ENCODE assay signal across 24 mouse cellular contexts in the genomic region with DNA sequence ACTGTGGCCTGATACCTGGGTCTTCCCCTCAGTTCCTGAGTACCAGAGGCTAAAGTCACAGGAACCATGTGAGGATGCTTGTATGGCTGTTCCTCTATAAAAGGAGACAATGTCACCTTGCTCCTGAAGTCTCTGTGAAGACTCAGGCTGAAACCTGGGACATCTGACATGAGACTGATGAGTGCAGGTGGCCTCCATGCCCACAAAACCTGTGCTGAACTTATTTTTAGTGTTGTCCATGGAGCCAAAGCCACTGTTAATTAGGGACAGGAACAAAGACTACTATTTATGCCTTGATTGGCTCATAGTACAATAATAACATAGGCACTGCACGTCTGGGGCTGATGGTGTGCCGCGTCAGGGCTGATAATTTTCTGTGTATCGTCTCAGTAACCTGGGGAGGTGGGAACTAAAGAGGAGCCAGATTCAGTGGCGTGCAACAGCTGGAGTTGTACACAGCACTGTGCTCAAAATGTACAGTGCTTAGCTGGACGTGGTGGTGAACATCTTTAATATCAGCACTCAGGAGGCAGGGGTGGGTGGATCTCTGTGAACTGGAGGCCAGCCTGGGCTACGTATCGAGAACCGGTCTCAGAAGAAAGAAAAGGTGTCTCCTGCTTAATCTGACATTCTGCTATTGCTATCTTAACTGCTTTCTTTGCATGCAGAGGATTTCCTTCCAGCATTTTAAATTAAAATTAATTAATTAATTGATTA. TPM values are rescaled to one million over a fixed set of nuclear protein-coding genes. Genes with fewer than 3 reads are reported as not detected.
A peak's percentile ranks its signal among the peaks of the same experiment; 100 is the strongest.
DNase-seq lines count a peak whose midpoint lies in the region; ATAC-seq and TF ChIP-seq lines count a peak whose summit lies in the region.
"Had no signal": no experiment of that assay in that cellular context is flagged by ENCODE, and none has a peak within 500 bp of the region (broad histone marks: within the 10 kb centered on the region; RNA-seq: fewer than 3 reads in every experiment).

No protein-coding gene starts in this region.

- peak overlapping the region; percentile 82 for H3K4me2 ChIP-seq in heart, embryonic 14.5 days (ENCODE audit: low read length)
- H3K4me2 ChIP-seq in midbrain, embryonic 11.5 days: no peak overlapping the region
- H3K4me2 ChIP-seq in midbrain, embryonic 16.5 days (ENCODE audit: low read length): no peak overlapping the region
- peak overlapping the region; percentile 84 for H3K4me2 ChIP-seq in myocyte (ENCODE audit: low read depth)
- H3K4me2 ChIP-seq: hindbrain, embryonic 15.5 days; kidney, embryonic 15.5 days had no signal

- no peak overlapping the region for H3ac ChIP-seq in myocyte (ENCODE audit: control insufficient read depth, insufficient read length)

- no peak for TF ChIP-seq CTCF in heart, adult 2 months (IDR thresholded peaks at IDR 0.05)

- H3K27me3 ChIP-seq in heart, adult 2 months (ENCODE audit: control insufficient read depth, insufficient read depth, low read length): no peaks in the 10 kb centered on the region
- H3K27me3 ChIP-seq in heart, embryonic 14.5 days (ENCODE audit: control insufficient read depth, insufficient read depth, low read length): no peaks in the 10 kb centered on the region
- H3K27me3 ChIP-seq in midbrain, embryonic 11.5 days (ENCODE audit: control insufficient read depth, insufficient read depth, low read length): no peaks in the 10 kb centered on the region
- no peaks in the 10 kb centered on the region for H3K27me3 ChIP-seq in midbrain, embryonic 16.5 days (ENCODE audit: control insufficient read depth, insufficient read depth, low read depth, low read length)
- H3K27me3 ChIP-seq in myocyte (ENCODE audit: control insufficient read depth, insufficient read depth, insufficient read length): peaks cover 4% of the 10 kb centered on the region
- H3K27me3 ChIP-seq: hindbrain, embryonic 15.5 days had no signal

- intact Hi-C loops in heart, adult 2 months (cut with DNase I): no loop called here
- intact Hi-C loops in heart, postnatal 25 days (cut with DNase I): no loop called here

- no peaks in the 10 kb centered on the region for H3K36me3 ChIP-seq in heart, adult 2 months (ENCODE audit: control insufficient read depth, insufficient read depth, low read length)
- H3K36me3 ChIP-seq in heart, embryonic 14.5 days (ENCODE audit: control insufficient read depth, insufficient read depth, low read length): peaks cover 39% of the 10 kb centered on the region
- no peaks in the 10 kb centered on the region for H3K36me3 ChIP-seq in midbrain, embryonic 11.5 days (ENCODE audit: control insufficient read depth, insufficient read depth, low read length)
- no peaks in the 10 kb centered on the region for H3K36me3 ChIP-seq in midbrain, embryonic 16.5 days (ENCODE audit: control insufficient read depth, insufficient read depth, low read length)
- no peaks in the 10 kb centered on the region for H3K36me3 ChIP-seq in myocyte (ENCODE audit: control insufficient read depth, insufficient read depth)
- H3K36me3 ChIP-seq: hindbrain, embryonic 10.5 days; hindbrain, embryonic 15.5 days; kidney, embryonic 15.5 days; midbrain, embryonic 12.5 days had no signal

- no peak for DNase-seq in heart, adult 2 months
- DNase-seq in heart, postnatal 25 days (ENCODE audit: low spot score): no peak
- DNase-seq in heart, adult 9 months (ENCODE audit: low spot score in 2 of 2): no peak
- peak; percentile 26 for DNase-seq in midbrain, embryonic 11.5 days (ENCODE audit: low spot score, missing footprints)
- DNase-seq: adrenal gland, postnatal 25 days; cerebellum, adult 8-10 months; cerebellum, postnatal 36 days; forebrain, postnatal 0 days; kidney, adult 18-20 months; kidney, postnatal 25 days; lung, postnatal 36 days; thymus, adult 2 months; thymus, postnatal 36 days had no signal

- peak overlapping the region; percentile 41 for H3K4me3 ChIP-seq in heart, adult 2 months
- peak overlapping the region; percentile 55 to 61 for H3K4me3 ChIP-seq in heart, embryonic 14.5 days (ENCODE audit: control insufficient read depth in 1 of 2, insufficient read depth in 1 of 2, low read depth in 1 of 2, low read length in 2 of 2)
- H3K4me3 ChIP-seq in midbrain, embryonic 11.5 days (ENCODE audit: low read depth, low read length): no peak overlapping the region
- H3K4me3 ChIP-seq in midbrain, embryonic 16.5 days (ENCODE audit: low read depth, low read length): no peak overlapping the region
- peak overlapping the region; percentile 18 for H3K4me3 ChIP-seq in myocyte
- H3K4me3 ChIP-seq: hindbrain, embryonic 15.5 days; kidney, embryonic 15.5 days; midbrain, embryonic 12.5 days had no signal

- no peak for ATAC-seq in heart, embryonic 14.5 days (ENCODE audit: insufficient number of reproducible peaks, insufficient read depth, low FRiP score, low read depth)
- ATAC-seq in midbrain, embryonic 11.5 days (ENCODE audit: low FRiP score): no peak
- no peak for ATAC-seq in midbrain, embryonic 16.5 days
- ATAC-seq in erythroid progenitor cell, adult 5-6 weeks (replicated peaks; ENCODE audit: low FRiP score, poor library complexity, severe bottlenecking): no peak
- ATAC-seq: forebrain, postnatal 0 days; inflammation-experienced regulatory T-cells, adult 6 months had no signal

- 49% methylated on average over 9 of the region's 9 CpGs for WGBS in heart, adult 2 months
- 43% methylated on average over 9 of the region's 9 CpGs for WGBS in heart, embryonic 14.5 days
- 89% methylated on average over 9 of the region's 9 CpGs for WGBS in midbrain, embryonic 11.5 days
- WGBS in midbrain, embryonic 16.5 days: 91% methylated on average over 9 of the region's 9 CpGs

- H3K79me2 ChIP-seq in heart, adult 2 months (replicated peaks; ENCODE audit: control insufficient read depth, insufficient read depth, low read length): no peaks in the 10 kb centered on the region
- H3K79me2 ChIP-seq in myocyte (ENCODE audit: control insufficient read depth, insufficient read depth): no peaks in the 10 kb centered on the region

- TF ChIP-seq POLR2A in heart, adult 2 months (IDR thresholded peaks at IDR 0.05; ENCODE audit: insufficient read depth, low read depth, low read length): 0 out of 2 replicates have a peak, but pooled peaks have one; percentile 20
- no peak for TF ChIP-seq POLR2A in myocyte (IDR thresholded peaks at IDR 0.05; ENCODE audit: insufficient read length, low read depth)

- peaks cover 4% of the 10 kb centered on the region for H3K4me1 ChIP-seq in heart, adult 2 months (ENCODE audit: control insufficient read depth, insufficient read depth, low read length)
- H3K4me1 ChIP-seq in heart, embryonic 14.5 days (ENCODE audit: control insufficient read depth in 2 of 2, insufficient read depth in 2 of 2, low read length in 2 of 2): peaks cover 12 to 30% of the 10 kb centered on the region in 2 experiments
- H3K4me1 ChIP-seq in midbrain, embryonic 11.5 days (ENCODE audit: control insufficient read depth, insufficient read depth, low read length): no peaks in the 10 kb centered on the region
- H3K4me1 ChIP-seq in midbrain, embryonic 16.5 days (ENCODE audit: control insufficient read depth, insufficient read depth, low read length): no peaks in the 10 kb centered on the region

- no peaks in the 10 kb centered on the region for H3K9me3 ChIP-seq in heart, embryonic 14.5 days (ENCODE audit: control insufficient read depth, low read length)
- no peaks in the 10 kb centered on the region for H3K9me3 ChIP-seq in midbrain, embryonic 11.5 days (ENCODE audit: control insufficient read depth, low read length)
- no peaks in the 10 kb centered on the region for H3K9me3 ChIP-seq in midbrain, embryonic 16.5 days (replicated peaks; ENCODE audit: control insufficient read depth, low read length, poor library complexity, severe bottlenecking)
- H3K9me3 ChIP-seq: hindbrain, embryonic 10.5 days; hindbrain, embryonic 15.5 days; kidney, embryonic 15.5 days; midbrain, embryonic 12.5 days had no signal

- TF ChIP-seq EP300 in heart, adult 2 months (IDR thresholded peaks at IDR 0.05; ENCODE audit: insufficient read depth, low read depth, low read length): 0 out of 2 replicates have a peak, but pooled peaks have one; percentile 35

- peak overlapping the region; percentile 84 for H3K27ac ChIP-seq in heart, adult 2 months
- peak overlapping the region; percentile 90 to 93 for H3K27ac ChIP-seq in heart, embryonic 14.5 days (replicated peaks in 1 of 2; ENCODE audit: control insufficient read depth in 1 of 2, insufficient read depth in 1 of 2, low read depth in 2 of 2, low read length in 2 of 2)
- H3K27ac ChIP-seq in midbrain, embryonic 11.5 days (ENCODE audit: low read depth, low read length): no peak overlapping the region
- no peak overlapping the region for H3K27ac ChIP-seq in midbrain, embryonic 16.5 days (ENCODE audit: low read length)
- H3K27ac ChIP-seq: hindbrain, embryonic 10.5 days; hindbrain, embryonic 15.5 days; kidney, embryonic 15.5 days; midbrain, embryonic 12.5 days had no signal

- peak overlapping the region; percentile 51 for H3K9ac ChIP-seq in heart, adult 2 months (ENCODE audit: low read depth, low read length)
- peak overlapping the region; percentile 83 for H3K9ac ChIP-seq in heart, embryonic 14.5 days (ENCODE audit: low read length)
- no peak overlapping the region for H3K9ac ChIP-seq in midbrain, embryonic 11.5 days (ENCODE audit: low read length)
- H3K9ac ChIP-seq in midbrain, embryonic 16.5 days (ENCODE audit: low read depth, low read length): no peak overlapping the region
- H3K9ac ChIP-seq: forebrain, postnatal 0 days; hindbrain, embryonic 15.5 days; kidney, embryonic 15.5 days; midbrain, embryonic 12.5 days had no signal

RNA-seq across cellular contexts. Expression of a gene that starts 1.0 kb away (rescaled TPM):
- total RNA-seq in heart, adult 2 months (2021): 10 to 100 TPM; 28.6 to 43.2 TPM
- 38.2 and 41.6 TPM in 2 replicates for polyA plus RNA-seq in heart, adult 2 months (2012; rRNA removed)
- 10 to 100 TPM; 35.4 to 36.0 TPM for total RNA-seq in heart, postnatal 25 days (2021)
- 26.5 and 27.3 TPM in 2 replicates for polyA plus RNA-seq in heart, embryonic 14.5 days (2014; fragmentation: Nextera tagmentation; extraction: Ambion mirVana)
- polyA plus RNA-seq in midbrain, embryonic 11.5 days (2014; fragmentation: Nextera tagmentation; extraction: Ambion mirVana): 0.59 and 0.63 TPM in 2 replicates
- 0.80 and 1.0 TPM in 2 replicates for polyA plus RNA-seq in midbrain, embryonic 16.5 days (2015; fragmentation: Nextera tagmentation; extraction: Ambion mirVana)
- 12.2 TPM for polyA plus RNA-seq in myocyte (2012; fragmentation: generic; extraction: Trizol)
- total RNA-seq in erythroid progenitor cell, adult 5-6 weeks (2015; ENCODE audit: low replicate concordance): not detected in 2 replicates
- not detected in 2 replicates for total RNA-seq in erythroid progenitor cell, adult 5-6 weeks (2017; ENCODE audit: low replicate concordance)
- total RNA-seq: liver, adult 2 months; megakaryocyte, adult 5-6 weeks had no signal
- polyA plus RNA-seq: liver, adult 2 months had no signal

RNA-seq across cellular contexts. Expression of a gene that starts 19.4 kb away (rescaled TPM):
- 10 to 100 TPM; 13.0 to 14.0 TPM for total RNA-seq in heart, adult 2 months (2021)
- polyA plus RNA-seq in heart, adult 2 months (2012; rRNA removed): 14.0 and 15.3 TPM in 2 replicates
- total RNA-seq in heart, postnatal 25 days (2021): 10 to 100 TPM; 13.4 to 13.9 TPM
- polyA plus RNA-seq in heart, embryonic 14.5 days (2014; fragmentation: Nextera tagmentation; extraction: Ambion mirVana): 22.2 and 23.9 TPM in 2 replicates
- 14.7 and 17.5 TPM in 2 replicates for polyA plus RNA-seq in midbrain, embryonic 11.5 days (2014; fragmentation: Nextera tagmentation; extraction: Ambion mirVana)
- 13.6 and 15.1 TPM in 2 replicates for polyA plus RNA-seq in midbrain, embryonic 16.5 days (2015; fragmentation: Nextera tagmentation; extraction: Ambion mirVana)
- polyA plus RNA-seq in myocyte (2012; fragmentation: generic; extraction: Trizol): 55.3 TPM
- 2.9 and 7.1 TPM in 2 replicates for total RNA-seq in erythroid progenitor cell, adult 5-6 weeks (2015; ENCODE audit: low replicate concordance)
- total RNA-seq in erythroid progenitor cell, adult 5-6 weeks (2017; ENCODE audit: low replicate concordance): 5.6 and 9.6 TPM in 2 replicates

Comparison
In these comparisons a context has a peak if more than half of its experiments do, and no peak if none do; other contexts are left out.
1. H3K27ac ChIP-seq: peak in heart, adult 2 months (single experiment) and heart, embryonic 14.5 days (2 of 2); none in midbrain, embryonic 11.5 days (single experiment) and midbrain, embryonic 16.5 days (single experiment).
2. H3K4me3 ChIP-seq: peak in heart, adult 2 months (single experiment), heart, embryonic 14.5 days (2 of 2) and myocyte (single experiment); none in midbrain, embryonic 11.5 days (single experiment) and midbrain, embryonic 16.5 days (single experiment).
3. H3K9ac ChIP-seq: peak in heart, adult 2 months (single experiment) and heart, embryonic 14.5 days (single experiment); none in midbrain, embryonic 11.5 days (single experiment) and midbrain, embryonic 16.5 days (single experiment).
4. H3K4me2 ChIP-seq: peak in heart, embryonic 14.5 days (single experiment) and myocyte (single experiment); none in midbrain, embryonic 11.5 days (single experiment) and midbrain, embryonic 16.5 days (single experiment).